Mouse (Mus musculus) thymus, adult 2 months (tissue): Measurements from ENCODE around the gene Cript.

ENCODE experiments used
- CTCF ChIP-seq: fragments of 200-500 bp; IDR thresholded peaks from 2 replicates; pipeline ENCODE4 v1.5.1; 2012; ENCODE audit warnings: mild to moderate bottlenecking, control low read depth, low read length, moderate library complexity, borderline replicate concordance; ENCODE audit not compliant: control insufficient read depth, poor library complexity, insufficient read depth; ENCODE audit errors: extremely low read depth
- POLR2A ChIP-seq: fragments of 200-500 bp; IDR thresholded peaks from 2 replicates; pipeline ENCODE4 v1.6.1; 2012; ENCODE audit warnings: mild to moderate bottlenecking, low read length, control low read depth, moderate library complexity; ENCODE audit not compliant: control insufficient read depth, poor library complexity, insufficient read depth; ENCODE audit errors: extremely low read depth

- TF ChIP-seq CTCF, result no peak
- no peak for TF ChIP-seq POLR2A
These were observed 19.4 kb downstream of the Cript start for GRCm38 (mm10) chr17:87044796-87045195.
